Mouse (Mus musculus) testis, adult 2 months (tissue): Measurements from ENCODE around the gene Cckbr. TPM values are rescaled to one million over a fixed set of nuclear protein-coding genes. Genes with fewer than 3 reads are reported as not detected.

Experiments
- H3K27ac ChIP-seq: fragments of 200-500 bp; 2 replicates; pipeline ENCODE4 v1.5.1; 2012; ENCODE audit warnings: low read depth, low read length; ENCODE audit not compliant: control insufficient read depth, insufficient read depth
- H3K27me3 ChIP-seq: fragments of 200-500 bp; 2 replicates; pipeline ENCODE4 v1.6.1; 2012; ENCODE audit warnings: mild to moderate bottlenecking, low read length, moderate library complexity; ENCODE audit not compliant: control insufficient read depth, insufficient read depth
- H3K36me3 ChIP-seq: fragments of 200-500 bp; 2 replicates; pipeline ENCODE4 v1.6.1; 2012; ENCODE audit warnings: mild to moderate bottlenecking, low read length; ENCODE audit not compliant: control insufficient read depth, insufficient read depth
- H3K4me1 ChIP-seq: fragments of 200-500 bp; 2 replicates; pipeline ENCODE4 v1.6.1; 2012; ENCODE audit warnings: low read length; ENCODE audit not compliant: control insufficient read depth, insufficient read depth
- H3K4me3 ChIP-seq: fragments of 200-500 bp; 2 replicates; pipeline ENCODE4 v1.5.1; 2012; ENCODE audit warnings: low read depth, mild to moderate bottlenecking, low read length, moderate library complexity, mixed read lengths; ENCODE audit not compliant: control insufficient read depth
- CTCF ChIP-seq: fragments of 200-500 bp; IDR thresholded peaks from 2 replicates; pipeline ENCODE4 v1.5.1; 2012; ENCODE audit warnings: low read depth, mild to moderate bottlenecking, inconsistent platforms, low read length, moderate library complexity; ENCODE audit not compliant: control insufficient read depth, insufficient read depth, insufficient replicate concordance
- POLR2A ChIP-seq: fragments of 200-500 bp; IDR thresholded peaks from 2 replicates; pipeline ENCODE4 v1.6.1; 2012; ENCODE audit warnings: low read depth, mild to moderate bottlenecking, inconsistent platforms, low read length, moderate library complexity; ENCODE audit not compliant: control insufficient read depth
- polyA plus RNA-seq: library from polyadenylated mRNA; depleted of rRNA; stranded (reverse); fragments of >200 nt; gene quantifications from 2 replicates; pipeline ENCODE4 v1.2.3, GENCODE M21; 2012

Cckbr gene
- polyA plus RNA-seq, 1 experiment: 0.07 TPM

DNA sequence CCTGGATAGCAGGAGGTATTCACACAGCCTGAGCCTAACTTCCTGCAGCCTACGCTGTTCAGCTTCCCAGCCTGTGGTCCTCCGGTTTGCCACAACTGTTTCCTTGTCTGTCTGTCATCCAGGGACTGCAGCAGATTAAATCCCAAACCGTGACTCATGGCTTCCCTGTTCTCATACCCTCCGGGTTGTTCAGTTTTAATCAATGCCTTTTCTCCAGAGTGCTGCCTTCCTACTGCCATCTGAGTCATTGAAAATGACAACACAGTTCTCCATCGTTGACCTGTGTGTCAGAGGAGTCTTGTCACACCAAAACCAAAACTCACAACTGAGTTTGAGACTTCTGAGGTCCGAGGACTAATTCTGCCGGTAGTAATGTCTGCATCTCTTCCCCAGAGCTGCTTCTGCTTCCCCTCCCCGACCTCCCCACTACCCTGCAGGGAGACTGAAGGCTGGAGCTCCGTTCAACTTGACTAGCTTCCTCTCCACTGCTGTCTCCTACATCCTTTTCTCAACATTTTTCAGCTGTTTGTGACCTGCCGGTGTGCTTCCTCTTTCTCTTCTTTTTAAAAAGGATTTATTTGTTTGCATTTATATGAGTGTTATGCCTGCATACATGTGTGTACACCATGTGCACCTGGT is 73.4 kb downstream of the Cckbr start:
- Histone ChIP-seq H3K4me3 (no peak overlapping the region), H3K36me3 (no peaks in the 10 kb centered on the region), H3K27me3 (no peaks in the 10 kb centered on the region), H3K4me1 (no peaks in the 10 kb centered on the region), H3K27ac (no peak overlapping the region)
- TF ChIP-seq CTCF (no peak), POLR2A (no peak)

DNA sequence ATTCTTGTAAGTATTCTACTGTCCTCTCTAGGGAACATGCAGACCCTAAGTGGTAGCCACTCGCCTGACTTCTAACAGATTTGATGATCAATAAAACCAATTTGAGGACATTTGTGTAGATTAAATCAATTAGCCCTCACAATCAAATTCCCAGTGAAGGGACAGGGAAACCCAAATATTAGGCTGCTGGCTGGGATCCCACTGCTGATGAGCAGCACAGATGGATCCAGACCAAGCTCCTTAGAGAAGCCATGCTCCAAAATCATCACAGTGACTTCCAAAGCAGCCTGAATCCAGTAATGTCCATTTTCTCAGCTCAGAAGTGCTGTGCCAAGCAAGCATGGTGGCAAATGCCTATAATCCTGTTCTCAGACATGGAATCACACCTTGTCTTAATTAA is 74.1 kb downstream of the Cckbr start:
- no peaks in the 10 kb centered on the region for H3K27me3 ChIP-seq
- no peak overlapping the region for H3K4me3 ChIP-seq
- H3K27ac ChIP-seq: no peak overlapping the region
- no peaks in the 10 kb centered on the region for H3K36me3 ChIP-seq
- no peaks in the 10 kb centered on the region for H3K4me1 ChIP-seq
- TF ChIP-seq CTCF: no peak
- no peak for TF ChIP-seq POLR2A

- H3K4me3 ChIP-seq: no peak overlapping the region
- no peak for TF ChIP-seq POLR2A
- TF ChIP-seq CTCF: no peak
- H3K4me1 ChIP-seq: no peaks in the 10 kb centered on the region
- no peak overlapping the region for H3K27ac ChIP-seq
- H3K36me3 ChIP-seq: no peaks in the 10 kb centered on the region
- no peaks in the 10 kb centered on the region for H3K27me3 ChIP-seq
These were observed 76.5 kb downstream of the Cckbr start for GRCm38 (mm10) chr7:105501984-105502383.

DNA sequence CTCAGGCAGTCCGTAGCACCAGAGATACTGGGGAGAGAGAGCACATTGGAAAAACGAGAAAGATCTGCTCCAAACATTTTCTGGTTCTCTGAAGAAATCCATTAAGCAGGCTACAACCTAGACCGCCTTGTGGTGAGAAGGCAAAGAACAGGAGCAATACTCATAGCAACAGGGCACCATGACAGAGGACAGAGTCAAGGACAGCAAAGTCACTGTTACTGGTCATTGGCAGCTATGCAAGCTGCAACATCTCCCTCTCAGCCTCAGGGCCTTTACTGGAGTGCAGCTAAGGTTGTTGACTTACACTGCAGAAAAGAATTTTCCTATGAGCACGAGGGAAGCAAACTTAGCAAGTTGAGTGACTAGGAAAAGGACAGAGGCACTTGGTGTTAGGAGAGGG is 81.7 kb downstream of the Cckbr start:
- H3K4me1 ChIP-seq: no peaks in the 10 kb centered on the region
- no peak overlapping the region for H3K4me3 ChIP-seq
- TF ChIP-seq POLR2A (no peak), CTCF (no peak)
- no peak overlapping the region for H3K27ac ChIP-seq
- H3K27me3 ChIP-seq: no peaks in the 10 kb centered on the region
- no peaks in the 10 kb centered on the region for H3K36me3 ChIP-seq

DNA sequence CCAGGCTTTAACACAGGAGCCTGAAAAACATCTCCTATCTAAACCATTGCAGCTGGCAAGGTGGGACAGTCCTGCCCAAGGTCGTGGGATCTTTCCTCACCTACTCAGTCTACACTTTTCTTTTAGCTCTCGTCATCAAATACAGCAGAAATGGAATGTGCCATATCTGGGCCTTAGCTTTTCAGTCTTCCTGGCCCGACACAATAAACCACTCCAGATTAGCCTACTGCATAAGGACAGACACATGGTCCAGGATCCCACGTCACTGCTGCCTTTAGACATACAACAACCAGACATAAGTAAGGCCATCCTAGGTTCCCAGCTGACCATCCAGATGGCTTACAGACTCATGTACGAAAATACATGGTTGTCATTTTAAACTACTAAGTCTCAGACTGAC is 84.6 kb downstream of the Cckbr start:
- H3K4me1 ChIP-seq: no peaks in the 10 kb centered on the region
- TF ChIP-seq CTCF: no peak
- no peak for TF ChIP-seq POLR2A
- H3K36me3 ChIP-seq: no peaks in the 10 kb centered on the region
- H3K4me3 ChIP-seq: no peak overlapping the region
- H3K27me3 ChIP-seq: no peaks in the 10 kb centered on the region
- no peak overlapping the region for H3K27ac ChIP-seq

DNA sequence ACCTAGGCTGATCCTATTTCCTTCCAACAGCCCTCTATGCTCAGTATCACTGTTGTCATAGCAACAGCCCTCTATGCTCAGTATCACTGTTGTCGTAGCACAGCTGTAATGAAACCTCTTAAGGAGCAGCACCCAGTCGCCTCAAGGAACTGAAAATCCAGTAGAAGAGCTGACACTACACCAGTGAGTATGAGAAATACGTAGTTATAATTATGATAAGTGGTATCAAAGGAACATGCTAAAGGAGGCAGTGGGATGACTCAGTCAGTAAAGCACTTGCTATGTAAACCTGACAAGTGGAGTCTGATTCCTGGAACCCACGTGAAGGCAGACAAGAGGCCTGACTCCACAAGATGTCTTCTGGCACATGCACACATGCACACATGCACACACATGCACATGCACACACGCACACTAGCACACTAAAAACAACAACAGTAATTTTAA is 88.3 kb downstream of the Cckbr start:
- no peak for TF ChIP-seq POLR2A
- TF ChIP-seq CTCF: no peak
- no peaks in the 10 kb centered on the region for H3K27me3 ChIP-seq
- no peak overlapping the region for H3K27ac ChIP-seq
- H3K36me3 ChIP-seq: no peaks in the 10 kb centered on the region
- H3K4me1 ChIP-seq: no peaks in the 10 kb centered on the region
- no peak overlapping the region for H3K4me3 ChIP-seq

DNA sequence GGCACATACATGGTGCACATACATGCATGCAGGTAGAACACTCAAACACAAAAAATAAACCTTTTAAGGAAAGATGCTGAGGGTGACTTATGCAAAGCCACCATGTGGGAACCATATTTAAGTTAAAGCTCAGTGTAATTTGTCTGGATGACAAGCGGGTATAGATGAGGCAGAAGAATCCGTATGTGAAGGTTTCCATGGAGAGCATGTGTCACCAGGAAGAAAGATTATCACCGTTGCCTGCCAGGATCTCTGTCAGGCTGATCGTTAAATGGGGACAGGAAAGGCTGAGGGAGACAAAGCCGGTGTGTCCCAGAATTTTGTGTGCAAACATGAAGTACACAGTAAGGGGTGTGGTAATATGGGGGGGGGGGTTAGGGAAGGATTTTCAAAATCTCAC is 89.0 kb downstream of the Cckbr start:
- no peak overlapping the region for H3K4me3 ChIP-seq
- H3K36me3 ChIP-seq: no peaks in the 10 kb centered on the region
- H3K27ac ChIP-seq: no peak overlapping the region
- TF ChIP-seq CTCF: no peak
- no peak for TF ChIP-seq POLR2A
- H3K4me1 ChIP-seq: no peaks in the 10 kb centered on the region
- no peaks in the 10 kb centered on the region for H3K27me3 ChIP-seq
